Mouse (Mus musculus): ENCODE results near the gene Nynrin.

Nynrin gene

GRCm38 (mm10) chr14:55840853-55841366 is 12.9 kb upstream of the Nynrin start:
- no peak for DNase-seq (ENCODE audit: low read depth, low spot score)

GRCm38 (mm10) chr14:55842794-55843193 is 11.0 kb upstream of the Nynrin start:
- no peak for DNase-seq (ENCODE audit: low read depth, low spot score)

GRCm38 (mm10) chr14:55845506-55846294 is 8.1 kb upstream of the Nynrin start:
- no peak for DNase-seq (ENCODE audit: low read depth, low spot score)

GRCm38 (mm10) chr14:55850885-55851284 is 2.9 kb upstream of the Nynrin start:
- DNase-seq (ENCODE audit: low read depth, low spot score): no peak

- no peak for DNase-seq (ENCODE audit: low read depth, low spot score)
Observed at GRCm38 (mm10) chr14:55852646-55853551, 911 bp upstream of the Nynrin start.

GRCm38 (mm10) chr14:55854406-55855100 is 743 bp downstream of the Nynrin start:
- DNase-seq (ENCODE audit: low read depth, low spot score): no peak

DNA sequence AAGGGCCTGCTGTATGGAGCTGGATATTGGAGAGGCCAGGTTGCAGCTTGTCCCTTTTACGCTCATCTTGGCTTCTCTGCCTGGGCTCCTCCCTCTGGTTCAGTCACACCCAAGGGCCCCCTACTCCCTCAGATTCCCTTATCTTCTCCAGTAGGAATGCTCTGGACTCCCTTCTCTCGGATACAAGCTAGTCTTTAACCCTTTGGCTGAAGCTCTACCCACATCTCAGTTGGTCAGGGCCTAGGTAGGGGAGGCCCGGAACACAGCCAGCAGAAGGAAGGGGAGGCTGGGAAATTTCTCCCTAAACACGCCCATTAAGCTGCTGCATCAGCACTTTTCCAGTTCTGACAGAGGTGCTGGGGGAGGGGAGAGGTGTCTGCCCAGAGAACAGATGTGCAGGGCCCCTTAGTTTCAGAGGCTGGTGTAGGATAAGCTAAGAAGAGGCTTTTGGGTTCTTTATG is 1.3 kb downstream of the Nynrin start:
- DNase-seq (ENCODE audit: low read depth, low spot score): no peak

DNA sequence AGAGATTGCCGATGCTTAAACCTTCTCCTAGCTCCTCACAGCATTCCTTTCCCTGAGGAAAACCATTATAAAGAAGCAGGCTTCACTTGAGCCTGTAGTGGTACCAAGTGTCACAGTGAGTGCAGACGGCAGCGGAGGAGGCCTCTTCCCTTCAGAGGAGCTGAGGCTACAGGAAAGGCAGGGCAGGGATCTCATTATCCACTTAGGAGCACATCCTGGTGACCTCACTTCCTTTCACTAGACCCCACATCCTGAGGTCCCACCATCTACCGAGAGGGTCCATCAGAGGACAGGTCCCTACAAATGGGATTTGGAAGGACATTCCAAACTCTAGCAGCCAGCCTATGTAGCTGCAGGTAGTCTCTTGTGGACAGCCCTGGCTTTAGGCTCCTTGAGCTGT is 3.8 kb downstream of the Nynrin start:
- no peak for DNase-seq (ENCODE audit: low read depth, low spot score)

GRCm38 (mm10) chr14:55862186-55862585 is 8.4 kb downstream of the Nynrin start:
- DNase-seq (ENCODE audit: low read depth, low spot score): no peak

DNA sequence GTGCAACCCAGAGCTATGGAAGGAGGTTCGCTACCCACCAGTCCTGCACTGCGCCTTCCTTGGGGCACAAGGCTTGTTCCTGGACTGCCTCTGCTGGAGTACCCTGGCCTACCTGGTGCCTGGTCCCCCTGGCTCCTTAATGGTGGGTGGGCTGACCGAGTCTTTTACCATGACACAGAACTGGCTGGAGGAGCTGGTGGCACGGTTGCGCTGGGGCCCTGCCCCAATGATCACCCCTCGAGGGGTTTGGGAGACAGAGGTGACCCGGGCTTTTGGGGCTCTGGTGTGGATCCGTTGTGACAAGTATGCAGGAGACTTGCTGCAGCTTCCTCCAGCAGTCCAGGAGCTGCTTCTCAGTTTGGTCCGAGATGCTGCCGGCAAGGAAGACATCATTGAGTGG is 9.2 kb downstream of the Nynrin start:
- no peak for DNase-seq (ENCODE audit: low read depth, low spot score)

GRCm38 (mm10) chr14:55863773-55864172 is 10.0 kb downstream of the Nynrin start:
- no peak for DNase-seq (ENCODE audit: low read depth, low spot score)

GRCm38 (mm10) chr14:55866962-55867361 is 13.2 kb downstream of the Nynrin start:
- no peak for DNase-seq (ENCODE audit: low read depth, low spot score)

- no peak for DNase-seq (ENCODE audit: low read depth, low spot score)
Observed at GRCm38 (mm10) chr14:55868230-55869026, 14.6 kb downstream of the Nynrin start.

DNA sequence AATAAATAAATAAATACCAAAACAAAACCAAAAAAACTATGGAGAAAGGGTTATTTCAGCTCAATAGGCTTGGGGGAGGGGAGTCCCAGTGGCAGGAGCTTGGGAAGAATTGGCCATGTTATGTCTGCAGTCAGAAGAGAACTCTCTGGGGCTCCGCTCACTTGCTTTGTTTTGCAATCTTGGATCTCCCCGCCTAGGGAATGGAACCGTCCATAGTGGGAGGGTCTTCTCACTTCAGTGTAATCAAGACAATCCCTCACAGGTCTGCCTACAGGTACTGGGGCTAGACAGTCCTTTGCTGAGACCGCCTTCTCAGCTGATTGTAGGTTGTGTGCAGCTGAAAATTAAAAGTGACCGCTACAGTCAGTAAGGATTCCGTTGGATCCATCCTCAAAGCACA is 15.7 kb downstream of the Nynrin start:
- DNase-seq (ENCODE audit: low read depth, low spot score): no peak

- no peak for DNase-seq (ENCODE audit: low read depth, low spot score)
Observed at GRCm38 (mm10) chr14:55872039-55872438, 18.2 kb downstream of the Nynrin start.

DNA sequence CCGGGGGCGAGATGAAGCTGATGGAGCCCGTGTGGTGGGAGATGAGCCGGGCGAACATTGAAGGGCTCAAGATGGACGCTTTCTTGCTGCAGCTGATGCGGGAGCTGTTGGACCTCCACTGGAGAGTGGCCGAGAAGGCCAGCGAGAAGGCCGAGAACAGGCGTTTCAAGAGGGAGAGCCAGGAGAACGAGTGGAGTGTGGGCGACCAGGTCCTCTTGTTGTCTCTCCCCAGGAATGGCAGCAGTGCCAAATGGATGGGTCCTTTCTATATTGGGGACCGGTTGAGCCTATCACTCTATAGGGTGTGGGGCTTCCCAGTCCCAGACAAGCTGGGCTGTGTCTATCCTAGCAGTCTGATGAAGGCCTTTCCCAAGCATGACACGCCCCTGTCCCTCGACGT is 18.7 kb downstream of the Nynrin start:
- DNase-seq (ENCODE audit: low read depth, low spot score): no peak

DNA sequence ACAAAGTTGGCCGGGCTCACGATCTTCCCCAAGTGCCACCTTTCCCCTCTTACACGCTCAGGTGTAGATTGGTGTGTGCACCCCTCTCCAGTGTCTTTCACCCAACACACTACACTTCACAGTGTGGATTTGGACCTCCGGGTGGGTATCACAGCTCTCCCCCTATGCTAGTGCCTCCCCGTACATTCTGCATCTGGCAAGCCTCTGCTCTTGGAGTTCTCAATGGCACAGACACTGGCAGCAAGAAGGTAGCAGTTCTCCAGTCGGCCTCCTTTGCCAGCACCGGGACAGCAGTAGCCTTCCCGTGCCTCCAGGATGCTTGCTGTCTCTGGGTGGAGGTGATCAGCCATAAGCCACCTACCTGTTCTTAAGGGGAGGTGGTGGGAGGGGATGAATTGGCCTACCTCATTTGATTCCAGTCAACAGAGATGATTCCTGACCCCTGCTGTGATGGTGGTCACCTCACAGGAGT is 19.5 kb downstream of the Nynrin start:
- DNase-seq (ENCODE audit: low read depth, low spot score): no peak

GRCm38 (mm10) chr14:55873714-55874683 is 20.2 kb downstream of the Nynrin start:
- DNase-seq (ENCODE audit: low read depth, low spot score): no peak

GRCm38 (mm10) chr14:55877469-55878315 is 23.9 kb downstream of the Nynrin start:
- DNase-seq (ENCODE audit: low read depth, low spot score): no peak

Data from telencephalon, adult 2 months (tissue).